Mouse (Mus musculus) neutrophil, adult 65 days (primary cell): ENCODE results near the gene Gm49345. TPM values are rescaled to one million over a fixed set of nuclear protein-coding genes. Genes with fewer than 3 reads are reported as not detected.

Experiments
- total RNA-seq: library from RNA; stranded (reverse); gene quantifications from 2 replicates; pipeline ENCODE4 v1.2.4, GENCODE M21; 2023

The Gm49345 gene
- total RNA-seq, result 2.8 and 3.4 TPM in 2 replicates

DNA sequence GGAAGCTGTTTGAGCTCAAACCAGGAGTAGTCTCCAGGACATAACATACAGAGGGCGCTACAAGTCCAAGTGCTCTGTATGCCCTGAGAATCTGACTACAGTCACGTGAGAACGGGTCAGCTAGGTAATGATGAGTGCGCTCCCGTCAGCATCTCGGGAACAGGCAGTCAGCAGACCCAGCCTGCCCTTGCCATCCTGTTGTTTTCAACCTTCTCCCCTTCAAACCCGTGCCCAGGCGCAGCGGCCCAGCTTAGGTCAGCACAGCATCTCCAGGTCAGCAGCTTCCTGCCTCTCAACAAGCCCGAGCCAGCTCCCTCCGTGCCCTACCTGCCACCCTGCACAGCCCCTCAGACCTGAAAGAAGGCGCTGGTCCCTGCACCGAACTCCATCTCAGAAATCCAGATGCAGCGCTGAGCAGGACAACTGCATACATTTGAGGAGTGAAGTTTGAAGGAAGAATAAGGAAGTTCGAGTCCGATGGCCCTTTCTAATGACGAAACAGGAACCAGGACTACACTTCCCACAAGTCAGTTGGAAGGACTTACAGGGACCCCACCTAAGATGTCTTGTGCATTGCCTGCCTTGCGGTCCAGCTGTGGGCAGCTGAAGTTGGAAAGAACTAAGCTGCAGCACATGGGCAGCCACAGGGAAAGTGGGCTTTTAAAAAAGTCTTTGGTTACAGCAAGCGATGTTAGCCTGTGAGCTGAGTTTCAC is at the start of gene Gm49345, which contains the start of gene Zfp729a:
TSS of gene Gm49345 (minus strand) at position 476 of the 714 bp plus-strand sequence.
TSS of gene Zfp729a (minus strand) at position 498 of the 714 bp plus-strand sequence.

GRCm38 (mm10) chr13:67686971-67687370 is 49.4 kb upstream of the Gm49345 start, which contains the start of gene Zfp738:
TSS of gene Zfp738 (minus strand) at chr13:67687071.

GRCm38 (mm10) chr13:67609066-67609876 is 28.3 kb downstream of the Gm49345 start, which contains the start of gene Zfp729b:
TSS of gene Zfp729b (minus strand) at chr13:67609707.

GRCm38 (mm10) chr13:67553730-67554129 is 83.8 kb downstream of the Gm49345 start, which contains the start of gene Zfp748:
TSS of gene Zfp748 (minus strand) at chr13:67553830.

Other genes starting within 250 kb of the Gm49345 start
- gene Zfp429, start 237.9 kb downstream of the Gm49345 start, total RNA-seq, result 4.1 and 4.7 TPM in 2 replicates
- 0.16 TPM in 1 of 2 replicates, not detected in the other for gene Zfp459, start 216.4 kb downstream of the Gm49345 start, total RNA-seq
- 2.3 TPM in 2 replicates for gene Zfp874a, start 186.1 kb downstream of the Gm49345 start, total RNA-seq
- gene Zfp874b, start 153.5 kb downstream of the Gm49345 start, total RNA-seq, result 4.4 and 8.0 TPM in 2 replicates
- gene Zfp58, start 137.2 kb downstream of the Gm49345 start, total RNA-seq, result 2.2 and 3.5 TPM in 2 replicates
- not detected in 2 replicates for gene Gm26965, start 111.6 kb downstream of the Gm49345 start, total RNA-seq
- 7.5 and 8.5 TPM in 2 replicates for gene Zfp87, start 111.6 kb downstream of the Gm49345 start, total RNA-seq
- 2.6 and 4.2 TPM in 2 replicates for gene Zfp748, start 83.9 kb downstream of the Gm49345 start, total RNA-seq
- 9.9 and 12.7 TPM in 2 replicates for gene Zfp729b, start 28.1 kb downstream of the Gm49345 start, total RNA-seq
- 14.1 and 15.2 TPM in 2 replicates for gene Zfp729a, start within 50 bp of the Gm49345 start, total RNA-seq
- gene Zfp738, start 49.3 kb upstream of the Gm49345 start, total RNA-seq, result 3.5 and 5.1 TPM in 2 replicates
- gene Zfp65, start 91.4 kb upstream of the Gm49345 start, total RNA-seq, result 3.6 and 4.3 TPM in 2 replicates
- gene Zfp85, start 117.5 kb upstream of the Gm49345 start, total RNA-seq, result 1.5 and 2.3 TPM in 2 replicates
- 0.11 TPM in 1 of 2 replicates, not detected in the other for gene Zfp493, start 141.9 kb upstream of the Gm49345 start, total RNA-seq
- gene Zfp273, start 176.0 kb upstream of the Gm49345 start, total RNA-seq, result 0.85 and 1.1 TPM in 2 replicates
- not detected in 2 replicates for gene Gm10037, start 193.3 kb upstream of the Gm49345 start, total RNA-seq
- gene BC048507, start 225.6 kb upstream of the Gm49345 start, total RNA-seq, result not detected in 2 replicates